ENCODE assay signal across 13 mouse cellular contexts in genomic region chr8:94354069-94354531, GRCm38 (mm10). TPM values are rescaled to one million over a fixed set of nuclear protein-coding genes. Genes with fewer than 3 reads are reported as not detected.
DNase-seq lines count a peak whose midpoint lies in the region; ATAC-seq and TF ChIP-seq lines count a peak whose summit lies in the region.
"Had no signal": no experiment of that assay in that cellular context is flagged by ENCODE, and none has a peak within 500 bp of the region (broad histone marks: within the 10 kb centered on the region; RNA-seq: fewer than 3 reads in every experiment).

No protein-coding gene starts in this region.

- no peak overlapping the region for H3K4me2 ChIP-seq in heart, embryonic 15.5 days
- H3K4me2 ChIP-seq: hindbrain, embryonic 14.5 days had no signal

- H3K9ac ChIP-seq in heart, embryonic 15.5 days: no peak overlapping the region
- H3K9ac ChIP-seq: hindbrain, embryonic 14.5 days had no signal

- no peak for ATAC-seq in heart, embryonic 15.5 days (replicated peaks; ENCODE audit: insufficient number of reproducible peaks, insufficient read depth, low FRiP score, low read depth)

- no peaks in the 10 kb centered on the region for H3K36me3 ChIP-seq in heart, embryonic 15.5 days

- DNase-seq in heart, postnatal 14 days: no peak
- peak; percentile 41 for DNase-seq in kidney, postnatal 10 days
- DNase-seq in lung, postnatal 4 days: peak; percentile 43 to 45
- DNase-seq in MN1 (ENCODE audit: low spot score): no peak
- DNase-seq in adipocyte (ENCODE audit: low spot score): no peak
- DNase-seq in layer of hippocampus, adult 18-20 months (ENCODE audit: low spot score in 2 of 2): no peak
- DNase-seq: gastrocnemius, adult 2 months; left cerebral cortex, postnatal 4 days; midbrain, embryonic 14.5 days had no signal

- H3K4me3 ChIP-seq in heart, embryonic 15.5 days: no peak overlapping the region
- no peak overlapping the region for H3K4me3 ChIP-seq in bone marrow, adult 2 months (replicated peaks; ENCODE audit: control insufficient read depth, low read depth, low read length)
- H3K4me3 ChIP-seq: gastrocnemius, adult 2 months had no signal

- H3K27ac ChIP-seq in heart, embryonic 15.5 days: peak overlapping the region; percentile 35; the same call in 1 of the 2 replicates
- H3K27ac ChIP-seq in bone marrow, adult 2 months (ENCODE audit: control insufficient read depth, insufficient read depth, low read depth, low read length, poor library complexity): peak overlapping the region; percentile 95
- H3K27ac ChIP-seq: gastrocnemius, adult 2 months; hindbrain, embryonic 14.5 days had no signal

- no peak for TF ChIP-seq CTCF in bone marrow, adult 2 months (IDR thresholded peaks at IDR 0.05; ENCODE audit: control insufficient read depth, insufficient read depth, low read length)

- intact Hi-C loops in heart, postnatal 14 days (cut with DNase I): no loop called here

- 70% methylated on average over 7 of the region's 7 CpGs for WGBS in heart, embryonic 15.5 days
- 35% methylated on average over 7 of the region's 7 CpGs for WGBS in bone marrow, adult 2 months

- peaks cover 27% of the 10 kb centered on the region for H3K4me1 ChIP-seq in heart, embryonic 15.5 days (replicated peaks)
- peaks cover 7% of the 10 kb centered on the region; the same call in 1 of the 2 replicates for H3K4me1 ChIP-seq in bone marrow, adult 2 months (ENCODE audit: control insufficient read depth, insufficient read depth, low read length)

- no peaks in the 10 kb centered on the region for H3K9me3 ChIP-seq in heart, embryonic 15.5 days (replicated peaks)

- no peaks in the 10 kb centered on the region for H3K27me3 ChIP-seq in heart, embryonic 15.5 days

- no peak for TF ChIP-seq POLR2A in bone marrow, adult 2 months (IDR thresholded peaks at IDR 0.05; ENCODE audit: borderline replicate concordance, control insufficient read depth, low read depth, low read length)

RNA-seq across cellular contexts. Expression of gene Slc12a3, which starts 25.1 kb away (rescaled TPM):
- 0.15 and 0.20 TPM in 2 replicates for polyA plus RNA-seq in heart, embryonic 15.5 days (2015; fragmentation: Nextera tagmentation; extraction: Ambion mirVana)
- total RNA-seq in heart, postnatal 14 days (2021): under 1 TPM; 0.22 to 0.88 TPM
- polyA plus RNA-seq in bone marrow, adult 2 months (2011; ENCODE audit: insufficient read depth, insufficient read length, low replicate concordance, missing spikeins): 4.4 and 11.8 TPM in 2 replicates
- under 1 TPM; 0.25 to 0.46 TPM for total RNA-seq in layer of hippocampus, adult 18-20 months (2021)
- total RNA-seq: gastrocnemius, adult 2 months had no signal
- polyA plus RNA-seq: C2C12 had no signal

RNA-seq across cellular contexts. Expression of gene Herpud1, which starts 32.1 kb away (rescaled TPM):
- polyA plus RNA-seq in heart, embryonic 15.5 days (2015; fragmentation: Nextera tagmentation; extraction: Ambion mirVana): 91.4 and 94.8 TPM in 2 replicates
- total RNA-seq in heart, postnatal 14 days (2021): 100 to 1,000 TPM; 168 to 178 TPM
- polyA plus RNA-seq in bone marrow, adult 2 months (2011; ENCODE audit: insufficient read depth, insufficient read length, low replicate concordance, missing spikeins): 69.2 and 70.5 TPM in 2 replicates
- total RNA-seq in layer of hippocampus, adult 18-20 months (2021): 10 to 100 TPM; 66.6 to 76.8 TPM

Comparison
In these comparisons a context has a peak if more than half of its experiments do, and no peak if none do; other contexts are left out.
1. DNase-seq: peak in kidney, postnatal 10 days (single experiment) and lung, postnatal 4 days (2 of 2); none in heart, postnatal 14 days (0 of 2), MN1 (single experiment), adipocyte (single experiment) and layer of hippocampus, adult 18-20 months (0 of 2).